Mouse (Mus musculus) kidney, embryonic 16.5 days (tissue): ENCODE results near the gene Gm12830. TPM values are rescaled to one million over a fixed set of nuclear protein-coding genes. Genes with fewer than 3 reads are reported as not detected.

Experiments
- ATAC-seq: fragments of 200-750 bp; cut with Nextera tagmentation; 2 replicates; pipeline ENCODE4 v1.8.0; 2017; ENCODE audit warnings: moderate TSS enrichment; ENCODE audit not compliant: low FRiP score, low TSS enrichment
- H3K27ac ChIP-seq: fragments of 300-500 bp; sonication (generic); 2 replicates; pipeline ENCODE4 v1.5.1; 2014; ENCODE audit warnings: low read length
- H3K27me3 ChIP-seq: fragments of 300-500 bp; sonication (generic); 2 replicates; pipeline ENCODE4 v1.6.1; 2014; ENCODE audit warnings: low read length, control low read depth, mixed read lengths; ENCODE audit not compliant: insufficient read depth
- H3K36me3 ChIP-seq: fragments of 300-500 bp; sonication (generic); 2 replicates; pipeline ENCODE4 v1.6.1; 2014; ENCODE audit warnings: low read length, control low read depth, mixed read lengths; ENCODE audit not compliant: insufficient read depth
- H3K4me1 ChIP-seq: fragments of 300-500 bp; sonication (generic); 2 replicates; pipeline ENCODE4 v1.6.1; 2014; ENCODE audit warnings: low read length, control low read depth, mixed read lengths; ENCODE audit not compliant: insufficient read depth
- H3K4me2 ChIP-seq: fragments of 300-500 bp; sonication (generic); replicated peaks from 2 replicates; pipeline ENCODE4 v1.6.1; 2014; ENCODE audit warnings: low read depth, low read length
- H3K4me3 ChIP-seq: fragments of 300-500 bp; sonication (generic); 2 replicates; pipeline ENCODE4 v1.5.1; 2014; ENCODE audit warnings: mild to moderate bottlenecking, low read length
- H3K9ac ChIP-seq: fragments of 300-500 bp; sonication (generic); replicated peaks from 2 replicates; pipeline ENCODE4 v1.6.1; 2014; ENCODE audit warnings: low read length
- H3K9me3 ChIP-seq: fragments of 300-500 bp; sonication (generic); 2 replicates; pipeline ENCODE4 v1.6.1; 2016; ENCODE audit warnings: low read length, control low read depth
- WGBS: fragments of 180-500 bp; shearing (Covaris S2); extraction: QIAGEN DNeasy Blood & Tissue Kit; methylation state at CpG from one replicate; pipeline ENCODE4 v1.1.7; 2014; 5-methylcytosine and 5-hydroxymethylcytosine counted together
- polyA plus RNA-seq: library from polyadenylated mRNA; unstranded; fragments of >200 nt; fragmentation: Nextera tagmentation; extraction: Ambion mirVana; gene quantifications from 2 replicates; pipeline ENCODE4 v1.2.1, GENCODE M21; 2015

The Gm12830 gene
- polyA plus RNA-seq, 1 experiment from 2014 or later, result 0.06 TPM

DNA sequence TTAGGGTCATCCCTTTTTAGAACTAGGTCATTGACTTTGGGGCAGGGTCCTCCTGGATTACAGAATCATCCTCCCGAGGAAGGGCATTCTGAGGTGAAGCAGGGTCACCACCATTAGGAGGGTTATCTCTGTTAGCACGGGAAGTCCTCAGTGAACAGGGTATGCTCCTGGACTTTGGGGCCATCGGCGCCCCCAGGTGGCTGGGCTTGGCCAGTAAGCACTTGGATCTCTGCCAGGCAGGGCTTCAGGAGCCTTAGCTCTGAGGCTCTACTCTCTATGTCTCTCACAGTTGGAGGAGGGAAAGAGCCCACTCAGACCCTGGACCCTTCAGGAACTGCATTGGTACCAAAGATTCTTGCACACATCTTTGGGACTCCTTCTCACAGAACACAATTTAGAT lies 76.3 kb downstream of the Gm12830 start:
- Histone ChIP-seq H3K27ac (no peak overlapping the region), H3K9ac (no peak overlapping the region), H3K4me3 (no peak overlapping the region), H3K36me3 (no peaks in the 10 kb centered on the region), H3K27me3 (peaks cover 36% of the 10 kb centered on the region), H3K4me1 (0 out of 2 replicates have a peak, but pooled peaks cover 10% of the 10 kb centered on the region), H3K9me3 (no peaks in the 10 kb centered on the region), H3K4me2 (no peak overlapping the region)
- WGBS, result 10% methylated on average over 4 of the region's 4 CpGs
- no peak for ATAC-seq

DNA sequence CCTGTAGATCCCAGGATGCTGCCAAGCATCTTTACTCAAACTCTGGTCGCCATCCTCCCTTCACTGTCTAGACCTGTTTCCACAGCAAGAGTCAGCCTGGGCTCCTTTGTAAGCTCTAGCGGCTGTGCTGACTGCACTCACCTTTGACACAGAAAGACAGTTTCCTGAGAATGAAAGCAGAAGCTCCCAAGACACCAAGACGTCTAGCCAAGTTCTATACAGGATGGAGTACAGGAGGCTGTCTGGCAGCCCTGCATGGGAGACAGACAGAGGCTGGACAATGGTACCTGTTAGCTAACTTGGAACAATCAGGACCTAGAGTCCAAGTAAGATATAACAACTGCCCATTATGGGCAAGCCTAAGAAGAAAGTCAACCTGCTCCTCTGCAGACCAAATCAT lies 78.4 kb downstream of the Gm12830 start:
- 32% methylated on average over 3 of the region's 3 CpGs for WGBS
- no peak for ATAC-seq
- H3K27me3 ChIP-seq, result peaks cover 53% of the 10 kb centered on the region

DNA sequence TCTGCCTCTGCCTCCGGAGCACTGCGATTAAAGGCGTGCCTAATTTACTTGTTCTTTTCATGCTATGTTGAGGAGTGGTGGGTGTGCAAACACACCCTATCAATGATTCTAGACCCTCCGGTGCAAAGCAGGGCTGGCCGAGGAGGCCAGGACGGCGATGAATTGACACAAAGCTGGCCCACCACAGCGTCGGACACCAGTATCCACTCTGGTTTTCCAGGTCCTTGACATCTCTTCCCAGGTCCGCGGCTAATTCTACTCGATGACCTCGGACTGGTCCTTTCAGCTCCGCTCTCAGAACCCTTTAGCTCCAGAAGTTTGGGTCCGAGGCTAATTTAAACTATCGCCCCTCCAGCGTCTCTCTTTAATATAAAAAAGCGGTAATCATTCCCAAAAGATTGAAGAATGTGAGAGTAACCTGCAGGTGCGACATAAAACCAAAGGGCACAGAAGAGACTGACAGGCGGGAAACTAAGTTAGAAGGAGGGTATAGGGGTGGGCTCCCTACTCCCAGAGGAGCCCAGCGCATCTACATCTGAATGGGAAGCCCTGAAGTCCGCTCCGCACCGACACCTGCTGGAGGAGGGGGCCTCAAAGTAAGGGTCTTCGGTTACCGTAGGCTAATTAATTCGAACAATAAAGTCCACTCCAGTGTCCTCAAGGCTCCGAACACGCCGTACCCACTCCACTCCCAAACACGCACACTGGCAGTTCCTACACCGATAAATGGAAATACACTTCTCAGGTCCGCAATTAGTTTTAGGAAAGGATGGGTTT lies 79.5 kb downstream of the Gm12830 start:
- Histone ChIP-seq H3K27ac (no peak overlapping the region), H3K9me3 (no peaks in the 10 kb centered on the region), H3K9ac (peak overlapping the region; percentile 48), H3K4me1 (0 out of 2 replicates have a peak, but pooled peaks cover 13% of the 10 kb centered on the region), H3K27me3 (peaks cover 65% of the 10 kb centered on the region), H3K4me2 (peak overlapping the region; percentile 79), H3K4me3 (peak overlapping the region; percentile 41), H3K36me3 (no peaks in the 10 kb centered on the region)
- no peak for ATAC-seq
- WGBS, result 12% methylated on average over 33 of the region's 33 CpGs

More for the DNA sequence above, 78.4 kb downstream of the Gm12830 start:
- Histone ChIP-seq H3K9ac (no peak overlapping the region), H3K27ac (no peak overlapping the region), H3K4me3 (no peak overlapping the region), H3K9me3 (no peaks in the 10 kb centered on the region), H3K4me1 (0 out of 2 replicates have a peak, but pooled peaks cover 13% of the 10 kb centered on the region), H3K4me2 (no peak overlapping the region), H3K36me3 (no peaks in the 10 kb centered on the region)

DNA sequence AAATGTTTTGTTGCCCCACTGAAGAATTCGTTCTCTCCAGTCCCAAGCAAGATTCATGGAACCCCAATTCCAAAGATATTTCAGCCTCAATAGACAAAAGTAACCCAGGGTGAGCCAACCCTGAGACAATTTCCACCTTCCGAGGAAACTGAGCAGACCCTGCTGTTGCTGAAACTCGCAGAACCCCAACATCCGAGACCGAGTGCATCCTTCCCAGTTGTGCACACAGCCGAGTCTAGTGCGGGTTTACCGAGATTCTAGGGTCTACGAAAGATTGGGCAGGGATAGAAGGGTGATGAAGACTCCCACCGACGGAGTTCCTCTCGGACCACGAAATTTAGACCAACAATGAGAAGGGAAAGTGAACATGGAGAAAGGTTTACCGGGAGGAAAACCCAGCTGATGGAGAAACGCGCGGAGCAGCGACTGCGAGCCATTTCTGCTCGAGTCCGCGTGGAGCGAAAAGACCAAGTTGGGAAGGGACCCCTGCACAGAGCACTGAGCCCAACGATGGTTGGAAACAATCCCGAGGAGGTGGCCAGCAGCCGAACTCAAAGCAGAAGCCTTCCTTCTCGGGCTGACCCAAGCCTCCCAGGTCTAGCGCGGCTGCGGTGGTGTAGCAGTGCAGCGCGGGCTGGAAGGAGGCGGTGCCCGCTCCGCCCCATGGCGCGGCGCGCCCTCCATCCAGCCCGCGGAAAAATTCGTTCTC lies 80.3 kb downstream of the Gm12830 start:
- ATAC-seq, result peak; percentile 66
- Histone ChIP-seq H3K4me3 (peak overlapping the region; percentile 41), H3K9me3 (no peaks in the 10 kb centered on the region), H3K36me3 (no peaks in the 10 kb centered on the region), H3K4me2 (peak overlapping the region; percentile 79), H3K27ac (no peak overlapping the region), H3K4me1 (0 out of 2 replicates have a peak, but pooled peaks cover 13% of the 10 kb centered on the region), H3K27me3 (peaks cover 68% of the 10 kb centered on the region), H3K9ac (peak overlapping the region; percentile 48)
- WGBS, result under 1% methylated on average over 41 of the region's 42 CpGs

DNA sequence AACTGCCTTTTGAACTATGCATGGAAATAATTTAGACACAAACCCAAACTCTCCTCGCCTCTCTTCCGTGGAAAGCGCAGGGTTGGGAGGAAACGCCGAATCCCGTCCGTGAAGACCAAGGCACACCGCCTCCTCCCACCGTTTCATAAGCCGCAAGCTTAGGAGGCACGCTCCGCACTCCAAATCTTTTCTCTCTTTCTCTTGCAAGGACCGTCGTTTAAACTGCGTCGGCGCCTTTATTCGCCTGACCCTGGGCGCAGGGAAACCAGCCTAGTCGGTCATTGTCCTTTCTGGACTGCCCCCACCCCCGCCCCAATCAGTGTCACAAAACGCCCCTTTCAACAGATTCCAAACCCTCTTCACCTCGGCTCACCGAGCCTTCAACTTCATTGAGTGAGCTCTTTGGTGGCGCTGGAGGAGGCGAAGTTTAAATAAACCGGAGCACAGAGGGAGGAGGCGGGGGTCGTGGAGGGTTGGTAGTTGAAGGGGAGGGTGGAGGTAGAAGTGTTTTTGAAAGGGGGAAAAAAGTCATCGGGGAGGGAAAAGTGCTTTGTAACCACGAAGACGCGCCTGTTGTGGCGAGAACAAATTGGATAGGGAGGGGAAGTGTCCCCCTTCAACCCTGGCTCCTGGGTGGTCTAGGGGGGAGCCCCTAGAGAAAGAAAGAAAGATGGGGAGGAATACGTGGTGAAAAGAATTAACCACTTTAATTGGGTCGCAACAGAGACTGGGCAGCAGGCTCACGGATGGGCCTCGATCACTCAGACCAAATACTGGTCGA lies 81.3 kb downstream of the Gm12830 start:
- H3K27ac ChIP-seq, result peak overlapping the region; percentile 57
- peaks cover 73% of the 10 kb centered on the region for H3K27me3 ChIP-seq
- H3K4me2 ChIP-seq, result peak overlapping the region; percentile 79
- peak overlapping the region; percentile 41 for H3K4me3 ChIP-seq
- peaks cover 15% of the 10 kb centered on the region; the same call in 1 of the 2 replicates for H3K4me1 ChIP-seq
- ATAC-seq, result no peak
- WGBS, result 6% methylated on average over 39 of the region's 39 CpGs
- H3K9me3 ChIP-seq, result no peaks in the 10 kb centered on the region
- no peaks in the 10 kb centered on the region for H3K36me3 ChIP-seq
- peak overlapping the region; percentile 48 for H3K9ac ChIP-seq

DNA sequence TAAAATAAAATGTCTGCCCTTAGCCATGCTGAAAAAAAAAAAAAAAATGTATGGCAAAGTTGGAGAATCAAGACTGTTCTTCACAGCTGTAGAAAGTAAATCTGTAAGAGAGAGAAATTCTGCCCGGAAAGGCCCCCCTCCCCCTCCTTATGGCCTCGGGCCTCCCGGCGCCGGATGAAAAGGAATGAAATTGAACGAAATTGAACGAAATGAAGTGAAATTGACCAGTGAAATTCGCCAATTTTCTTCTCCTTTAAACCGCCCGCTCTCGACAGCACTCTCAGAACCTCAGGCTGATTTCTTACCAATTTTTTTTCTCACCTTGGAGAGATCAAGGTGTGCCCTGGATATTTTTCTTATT lies 81.9 kb downstream of the Gm12830 start:
- H3K36me3 ChIP-seq, result no peaks in the 10 kb centered on the region
- 0 out of 2 replicates have a peak overlapping the region, but pooled peaks have one; percentile 57 for H3K27ac ChIP-seq
- no peaks in the 10 kb centered on the region for H3K9me3 ChIP-seq
- H3K4me3 ChIP-seq, result peak overlapping the region; percentile 41
- H3K27me3 ChIP-seq, result peaks cover 75% of the 10 kb centered on the region
- ATAC-seq, result no peak
- peaks cover 18% of the 10 kb centered on the region; the same call in 1 of the 2 replicates for H3K4me1 ChIP-seq
- H3K9ac ChIP-seq, result 0 out of 2 replicates have a peak overlapping the region, but pooled peaks have one; percentile 48
- H3K4me2 ChIP-seq, result peak overlapping the region; percentile 79
- 23% methylated on average over 11 of the region's 11 CpGs for WGBS

DNA sequence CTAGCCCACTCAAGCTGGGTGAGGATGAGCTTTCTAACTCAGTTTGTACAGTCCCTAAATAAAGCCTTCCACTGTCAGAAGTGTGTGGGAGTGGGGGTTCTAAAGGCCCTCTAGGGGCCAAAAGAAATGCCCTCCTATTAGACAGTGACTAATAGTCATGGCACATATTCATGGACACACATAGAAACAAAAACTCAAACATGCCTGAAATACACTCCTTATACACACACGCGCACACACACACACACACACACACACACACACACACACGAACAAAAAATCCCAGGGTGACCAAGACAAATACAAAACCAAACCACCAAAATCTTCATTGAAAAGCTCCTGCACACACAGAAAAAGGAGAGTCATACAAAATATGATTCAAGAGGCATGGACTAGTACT lies 84.0 kb downstream of the Gm12830 start:
- 61% methylated on average over 3 of the region's 3 CpGs for WGBS
- Histone ChIP-seq H3K27me3 (peaks cover 61% of the 10 kb centered on the region), H3K4me2 (peak overlapping the region; percentile 79)

More for the DNA sequence above, 84.0 kb downstream of the Gm12830 start:
- H3K36me3 ChIP-seq, result no peaks in the 10 kb centered on the region
- H3K4me1 ChIP-seq, result peaks cover 18% of the 10 kb centered on the region; the same call in 1 of the 2 replicates
- H3K9ac ChIP-seq, result peak overlapping the region; percentile 75
- ATAC-seq, result no peak
- H3K27ac ChIP-seq, result peak overlapping the region; percentile 27; the same call in 1 of the 2 replicates
- H3K4me3 ChIP-seq, result peak overlapping the region; percentile 69
- no peaks in the 10 kb centered on the region for H3K9me3 ChIP-seq

Other genes with a start within 250 kb of the Gm12830 start
- gene Foxd2, start 87.2 kb downstream of the Gm12830 start, polyA plus RNA-seq, result 1.8 and 2.5 TPM in 2 replicates
- gene Foxe3, start 104.3 kb downstream of the Gm12830 start, polyA plus RNA-seq, result not detected in 2 replicates
- 72.5 and 89.1 TPM in 2 replicates for gene Cmpk1, start 165.5 kb downstream of the Gm12830 start, polyA plus RNA-seq
- 12.0 and 12.9 TPM in 2 replicates for gene Stil, start 178.4 kb downstream of the Gm12830 start, polyA plus RNA-seq
- gene Tal1, start 234.7 kb downstream of the Gm12830 start, polyA plus RNA-seq, result 1.2 and 1.3 TPM in 2 replicates